Mouse (Mus musculus) E14TG2a.4 (cell line): ENCODE results near the gene Adar.

ENCODE experiments used
- CTCF ChIP-seq: conservative IDR thresholded peaks from 2 replicates; pipeline ENCODE4 v1.5.1; 2014; ENCODE audit warnings: low read length
- NANOG ChIP-seq: IDR thresholded peaks from 2 replicates; pipeline ENCODE4 v1.6.1; 2014; ENCODE audit warnings: borderline replicate concordance, low read length, mixed read lengths
- POU5F1 ChIP-seq: IDR thresholded peaks from 2 replicates; pipeline ENCODE4 v1.6.1; 2014; ENCODE audit warnings: low read length, borderline replicate concordance

- TF ChIP-seq CTCF: peak; percentile 19; the same call in 1 of the 2 replicates
- TF ChIP-seq NANOG: no peak
- no peak for TF ChIP-seq POU5F1
Observed at GRCm38 (mm10) chr3:89788680-89789352, 74.0 kb downstream of the Adar start.
